Mouse (Mus musculus): ENCODE data around the gene Xaf1.
A peak's percentile ranks its signal among the peaks of the same experiment; 100 is the strongest.
"Not testable (repeated sequence)": the region's sequence is repeated elsewhere in the genome, so short reads cannot be mapped to it uniquely, and the experiment has no call there.

Gene Xaf1

DNA sequence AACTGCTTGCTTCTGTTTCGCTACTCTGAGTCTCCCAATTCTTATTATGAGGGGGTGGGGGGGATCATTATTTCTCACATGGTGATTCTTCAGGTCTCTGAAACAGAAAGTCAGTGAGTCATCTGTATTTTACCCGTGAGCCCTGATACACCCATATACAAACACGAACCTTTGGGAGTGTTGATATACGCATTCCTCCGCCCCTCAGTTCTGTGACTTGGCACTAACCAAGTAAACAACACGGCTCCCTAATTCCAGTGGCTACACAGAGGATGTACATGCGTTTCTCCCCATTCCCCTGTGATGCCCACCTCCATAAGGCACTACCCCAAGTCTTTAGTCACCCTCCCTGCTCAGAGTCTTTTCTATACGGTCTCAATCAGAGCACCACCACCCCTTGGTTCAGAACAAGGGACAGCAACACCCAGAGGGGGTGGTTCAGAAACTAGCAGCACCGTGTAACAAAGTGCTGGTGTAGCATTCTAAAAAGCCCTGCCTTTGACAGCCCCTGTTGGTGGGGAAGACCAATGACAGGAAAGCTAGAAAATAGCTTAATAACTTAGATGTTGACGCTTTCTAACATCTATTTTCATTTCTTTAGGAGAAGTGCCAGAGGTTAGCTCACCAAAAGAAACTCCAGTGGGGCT is 10.0 kb downstream of the Xaf1 start:
- DNase-seq (ENCODE audit: low read depth, low spot score) = peak; percentile 71

DNA sequence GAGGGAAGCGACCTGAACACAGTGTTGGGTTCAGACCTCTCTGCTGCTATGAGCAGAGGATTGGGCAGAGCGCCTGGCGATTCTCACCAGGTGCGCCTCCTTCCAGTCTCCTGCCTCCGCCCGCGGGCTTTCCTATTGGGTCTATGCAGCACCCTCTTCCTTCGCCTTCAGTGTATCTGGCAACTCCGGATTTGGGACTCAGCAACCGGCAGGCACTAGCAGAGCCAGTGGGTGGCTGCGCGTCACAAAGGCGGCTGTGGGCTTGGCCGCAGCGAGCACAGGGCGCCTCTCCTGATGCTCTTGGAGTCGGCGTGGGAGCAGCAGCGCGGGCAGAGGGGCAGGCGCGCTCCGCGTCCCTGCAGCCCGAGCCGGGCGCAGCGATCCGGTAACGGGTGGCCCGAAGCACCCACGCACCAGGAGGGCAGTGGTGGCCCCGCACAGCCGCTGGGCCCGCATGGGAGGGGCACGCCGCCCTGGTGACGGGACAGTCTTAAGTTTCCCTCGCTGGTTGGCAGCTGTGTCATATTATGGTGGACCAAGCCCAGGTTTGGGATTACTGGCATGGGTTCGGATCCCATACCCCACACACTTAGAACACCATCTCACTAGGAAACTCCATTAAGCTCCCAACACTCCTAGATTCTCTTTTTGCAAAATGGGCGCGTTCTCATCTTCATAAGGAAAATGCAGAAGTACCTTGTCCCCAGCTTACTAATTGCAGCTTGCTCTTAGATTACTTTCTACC is 12.9 kb downstream of the Xaf1 start, which contains the start of gene Fbxo39:
Gene Fbxo39 (plus strand): TSS at position 294 of the 745 bp plus-strand sequence.
- DNase-seq (ENCODE audit: low read depth, low spot score) = peak; percentile 57

DNA sequence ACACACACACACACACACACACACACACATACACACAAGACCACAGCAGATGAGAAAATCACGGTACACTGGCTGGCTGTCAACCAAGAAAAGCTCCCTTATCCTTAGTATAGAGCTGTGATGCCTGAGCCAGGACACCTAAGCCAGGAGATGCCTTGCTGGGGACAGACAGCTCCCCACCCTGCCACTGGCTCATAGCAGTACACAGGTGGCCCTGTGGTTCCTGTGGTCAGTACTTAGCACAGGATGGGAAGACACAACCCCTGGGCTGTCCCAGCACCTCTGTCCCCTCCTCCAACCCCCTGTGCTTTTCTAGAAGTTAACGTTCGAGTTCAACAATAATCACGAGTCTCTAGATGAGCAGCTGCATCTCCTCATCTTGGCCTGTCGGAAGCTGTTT is 16.6 kb downstream of the Xaf1 start:
- no peak for DNase-seq (ENCODE audit: low read depth, low spot score)

DNA sequence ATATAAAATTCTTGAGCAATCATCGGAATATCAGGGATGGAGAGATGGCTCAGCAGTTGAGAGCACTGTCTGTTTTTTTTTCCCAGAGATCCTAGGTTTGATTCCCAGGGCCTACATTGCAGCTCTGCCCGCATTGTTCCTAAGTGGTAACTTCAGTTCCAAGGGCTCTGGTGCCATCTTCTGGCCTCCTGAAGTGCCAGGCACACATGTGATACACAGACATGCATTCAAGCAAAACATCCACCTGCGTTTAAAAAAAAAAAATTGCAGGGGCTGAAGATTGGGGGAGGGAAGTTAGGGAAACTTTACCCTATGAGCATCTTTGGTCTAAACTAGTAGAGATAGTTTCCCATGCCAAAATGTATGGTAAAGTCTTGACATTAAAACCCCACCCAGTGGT is 23.0 kb downstream of the Xaf1 start:
- DNase-seq (ENCODE audit: low read depth, low spot score) = peak; percentile 65

DNA sequence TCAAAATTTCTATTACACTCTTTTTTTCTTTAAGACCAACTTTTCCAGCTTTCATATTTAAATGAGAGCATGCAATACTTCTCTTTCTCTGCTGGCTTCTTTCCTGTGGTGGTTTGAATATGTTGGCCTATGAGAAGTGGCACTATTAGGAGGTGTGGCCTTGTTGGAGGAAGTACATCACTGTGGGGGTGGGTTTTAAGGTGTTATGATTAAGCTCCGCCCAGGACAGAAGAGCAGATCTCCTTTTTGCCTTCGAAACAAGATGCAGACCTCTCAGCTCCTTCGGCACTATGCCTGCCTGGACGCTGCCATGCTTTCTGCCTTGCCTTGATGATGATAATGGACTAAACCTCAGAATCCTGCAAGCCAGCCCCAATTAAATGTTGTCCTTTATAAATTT is 24.3 kb downstream of the Xaf1 start:
- DNase-seq (ENCODE audit: low read depth, low spot score) = peak; percentile 70

DNA sequence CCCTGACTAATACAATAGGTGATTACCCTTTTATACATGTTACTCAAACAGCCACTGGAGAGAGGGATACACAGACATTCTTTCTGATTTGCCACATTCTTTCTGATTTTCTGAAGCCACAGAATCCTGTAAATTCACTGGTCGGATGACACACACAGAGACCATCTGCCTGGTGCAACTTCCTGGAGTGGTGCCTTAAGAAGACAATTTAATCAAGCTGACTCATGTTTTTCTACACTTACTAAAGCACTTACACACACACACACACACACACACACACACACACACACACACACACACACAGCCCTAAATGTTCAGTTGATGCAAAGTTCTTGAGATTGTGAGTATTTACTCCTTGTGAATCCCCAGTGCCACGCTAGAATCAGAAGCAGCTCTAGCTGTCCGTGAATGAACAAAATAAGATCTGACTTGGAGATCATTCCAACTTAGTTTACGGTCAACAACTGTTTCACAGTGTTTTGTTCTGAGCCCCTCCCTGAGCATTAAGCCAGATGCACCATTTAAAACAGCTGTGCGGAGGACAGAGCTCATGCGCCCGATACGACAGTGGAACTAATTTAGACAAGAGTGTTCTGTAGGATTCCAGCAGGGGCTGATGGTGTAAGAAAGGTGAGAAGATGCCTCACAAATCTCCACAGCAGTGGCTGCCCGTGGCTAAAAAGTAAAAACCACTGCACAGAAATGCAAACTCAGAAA is 31.7 kb downstream of the Xaf1 start:
- DNase-seq (ENCODE audit: low read depth, low spot score) = no peak

DNA sequence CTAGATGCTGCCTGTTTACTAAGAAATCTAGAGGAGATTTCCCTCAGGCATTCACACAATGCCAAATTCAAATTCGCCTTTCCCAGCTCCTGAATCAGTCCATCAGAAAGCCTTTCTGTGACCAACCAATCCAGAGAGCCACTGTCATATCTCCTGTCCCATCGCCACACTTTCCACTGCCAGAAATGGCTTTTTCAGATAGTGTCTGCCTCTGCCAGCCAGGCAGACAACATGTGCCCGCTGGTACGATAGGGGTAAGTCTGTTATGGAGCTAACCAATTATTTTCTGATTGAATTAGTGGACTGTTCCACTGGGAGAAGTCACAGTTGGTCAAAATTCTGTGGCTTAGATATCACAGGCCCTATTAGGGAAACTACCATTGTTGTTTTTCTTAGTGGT is 33.2 kb downstream of the Xaf1 start:
- no peak for DNase-seq (ENCODE audit: low read depth, low spot score)

DNA sequence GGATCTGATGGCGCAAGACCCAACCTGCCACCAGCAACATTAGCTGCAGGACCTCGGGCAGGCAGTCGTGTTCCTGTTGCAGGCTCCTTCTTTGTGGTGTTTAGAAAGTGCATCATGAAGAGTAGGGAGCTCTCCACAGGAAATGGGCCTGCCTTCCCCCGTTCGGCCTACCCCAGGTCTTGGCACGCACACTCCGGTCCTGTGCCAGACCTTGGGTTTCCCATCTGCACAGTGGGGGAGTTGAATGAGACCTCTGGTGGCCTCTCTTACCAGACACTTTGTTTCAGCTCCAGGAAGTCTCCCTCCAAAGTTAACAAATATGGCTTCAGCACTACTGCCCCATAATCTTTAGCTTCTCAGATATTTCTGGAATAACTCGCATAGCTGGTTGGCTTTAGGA is 35.3 kb downstream of the Xaf1 start:
- DNase-seq (ENCODE audit: low read depth, low spot score) = no peak

DNA sequence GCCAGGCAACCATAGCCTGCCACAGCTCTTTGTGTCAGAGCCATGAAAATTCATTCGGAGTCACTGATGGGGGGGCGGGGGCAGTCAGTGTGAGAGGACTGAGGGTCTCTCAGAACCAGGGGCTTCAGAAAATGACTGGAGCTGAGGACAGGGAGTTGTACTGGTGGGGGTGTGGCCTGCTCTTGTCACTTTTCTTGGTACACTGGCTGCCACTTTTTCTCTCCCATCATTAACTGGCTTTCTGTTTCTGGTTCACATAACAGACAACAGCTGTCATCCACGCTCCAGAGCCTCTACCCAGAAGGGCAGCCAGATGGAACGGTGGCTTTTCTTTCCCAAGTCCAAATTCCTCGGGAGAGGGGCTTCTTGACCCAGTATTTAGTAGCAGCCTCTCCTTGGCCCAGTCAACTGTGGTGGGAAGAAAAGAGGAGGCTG is 37.0 kb downstream of the Xaf1 start:
- DNase-seq (ENCODE audit: low read depth, low spot score) = no peak

DNA sequence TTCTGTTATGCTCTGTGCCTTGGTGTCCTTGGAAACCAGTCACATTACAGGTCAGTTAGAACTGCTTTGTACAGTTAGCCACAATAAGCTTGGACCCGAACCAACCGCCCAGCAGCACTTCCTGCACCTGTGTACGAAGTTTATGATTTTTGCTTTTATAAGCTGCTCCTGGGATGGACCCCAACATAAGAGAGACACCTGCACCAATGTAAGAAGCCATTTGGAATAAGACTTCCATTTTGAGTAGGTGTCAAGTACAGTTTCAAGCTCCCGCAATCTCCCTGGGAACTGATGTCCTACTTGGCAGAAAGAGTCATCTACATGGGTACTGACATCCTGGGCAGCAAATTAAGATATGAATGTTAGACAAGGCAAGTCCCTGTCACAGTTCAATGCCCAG is 38.3 kb downstream of the Xaf1 start:
- no peak for DNase-seq (ENCODE audit: low read depth, low spot score)

DNA sequence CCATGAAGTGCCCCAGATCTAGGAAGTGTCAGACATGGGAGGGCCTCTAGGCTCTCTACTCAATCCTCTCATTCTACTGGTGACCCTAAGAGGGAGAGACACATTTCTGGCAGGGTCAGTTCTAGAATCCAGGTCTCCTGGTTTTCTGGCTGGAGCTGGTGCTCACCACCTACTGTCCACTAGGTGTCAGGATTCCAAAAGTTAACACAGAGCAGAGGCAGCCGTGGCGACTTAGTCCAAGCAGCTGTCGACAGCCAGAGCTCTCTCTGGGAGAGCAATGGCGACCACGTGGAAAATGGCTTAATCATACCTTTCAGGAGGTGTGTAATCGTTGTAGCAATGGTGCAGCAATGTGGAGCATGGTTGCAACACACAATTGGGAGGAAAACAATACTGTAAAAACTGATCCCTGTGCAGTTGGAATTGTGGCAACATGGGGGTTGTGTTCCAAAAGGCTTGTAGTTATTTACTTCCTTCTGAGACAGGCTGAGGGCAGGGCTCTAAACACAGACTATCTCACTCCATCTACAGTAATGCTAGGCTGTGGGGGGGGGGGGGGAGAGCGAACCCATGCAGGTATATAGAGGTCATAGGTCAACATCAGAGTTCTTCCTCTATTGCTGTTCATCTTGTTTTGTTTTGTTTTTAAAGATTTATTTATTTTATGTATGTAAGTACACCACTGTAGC is 41.3 kb downstream of the Xaf1 start:
- peak; percentile 91 for DNase-seq (ENCODE audit: low read depth, low spot score)

DNA sequence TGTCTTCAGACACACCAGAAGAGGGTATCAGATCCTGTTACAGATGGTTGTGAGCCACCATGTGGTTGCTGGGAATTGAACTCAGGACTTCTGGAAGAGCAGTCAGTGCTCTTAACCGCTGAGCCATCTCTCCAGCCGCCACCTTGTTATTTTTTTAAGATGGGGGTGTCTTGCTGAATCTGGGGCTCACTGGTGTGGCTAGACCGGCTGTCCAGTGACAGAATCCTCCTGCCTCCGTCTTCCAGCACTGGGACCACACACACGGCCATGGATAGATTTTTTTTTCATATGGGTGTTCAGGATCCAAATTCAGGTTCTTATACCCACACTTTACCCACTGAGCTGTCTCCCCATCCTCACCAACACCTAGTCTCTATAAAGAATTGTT is 41.8 kb downstream of the Xaf1 start:
- not testable (repeated sequence) for DNase-seq (ENCODE audit: low read depth, low spot score)

DNA sequence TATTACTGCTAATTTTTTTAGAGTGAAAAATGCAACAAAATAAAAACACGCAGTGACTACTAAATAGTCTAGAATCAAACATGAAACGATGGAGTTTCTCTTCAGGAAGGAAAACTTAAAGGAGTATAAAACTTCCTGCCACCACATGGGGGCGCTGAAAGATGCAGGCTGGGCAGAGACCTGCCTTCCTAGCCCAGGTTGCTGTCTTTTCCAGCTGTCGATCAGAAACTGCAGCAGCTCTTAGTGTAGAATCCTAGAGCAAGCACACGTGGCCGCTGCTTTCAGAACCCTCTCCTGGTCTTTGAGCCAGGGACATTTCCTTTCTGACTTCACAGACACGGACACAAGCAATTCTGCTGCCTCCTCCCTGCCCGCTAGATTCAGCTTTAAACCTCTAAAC is 42.5 kb downstream of the Xaf1 start:
- peak; percentile 80 for DNase-seq (ENCODE audit: low read depth, low spot score)

DNA sequence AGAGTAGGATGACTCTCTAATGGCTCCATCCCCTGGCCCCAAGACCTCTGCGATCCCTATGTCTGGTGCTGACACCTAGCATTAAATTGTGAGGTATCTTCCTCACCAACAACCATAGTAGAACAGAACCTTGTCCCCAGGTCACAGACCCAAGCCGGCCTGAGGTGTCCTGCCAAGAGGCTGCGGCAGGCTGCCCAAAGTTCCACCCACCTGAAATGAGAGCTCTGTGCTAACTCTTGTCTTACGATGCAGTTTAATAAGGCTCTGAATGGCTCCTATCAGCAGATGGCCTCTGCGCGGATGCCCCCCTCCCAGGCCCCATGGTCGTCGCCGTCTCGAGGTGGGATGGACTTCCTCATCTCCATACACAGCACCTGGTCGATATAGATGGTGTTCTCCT is 43.1 kb downstream of the Xaf1 start:
- DNase-seq (ENCODE audit: low read depth, low spot score) = no peak

DNA sequence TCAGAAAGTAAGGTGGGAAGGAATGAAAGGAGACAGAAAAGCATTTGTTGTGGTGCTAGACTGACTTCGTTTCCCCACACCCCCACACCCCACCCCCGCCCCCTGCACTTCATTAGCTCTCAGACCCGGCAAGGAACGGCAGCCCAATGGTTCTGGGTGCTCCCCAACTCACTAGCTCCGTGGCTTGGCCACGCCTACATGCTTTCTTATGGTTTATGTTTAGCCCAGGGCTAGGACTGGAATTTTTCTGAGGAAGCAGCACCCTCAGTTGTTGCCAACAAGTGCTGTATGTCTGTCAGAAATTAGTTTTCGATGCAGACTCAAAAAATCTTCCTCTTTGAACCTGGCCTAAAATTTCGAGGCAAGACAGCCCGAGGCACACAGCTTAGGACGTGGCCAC is 47.1 kb downstream of the Xaf1 start:
- DNase-seq (ENCODE audit: low read depth, low spot score) = peak; percentile 24

DNA sequence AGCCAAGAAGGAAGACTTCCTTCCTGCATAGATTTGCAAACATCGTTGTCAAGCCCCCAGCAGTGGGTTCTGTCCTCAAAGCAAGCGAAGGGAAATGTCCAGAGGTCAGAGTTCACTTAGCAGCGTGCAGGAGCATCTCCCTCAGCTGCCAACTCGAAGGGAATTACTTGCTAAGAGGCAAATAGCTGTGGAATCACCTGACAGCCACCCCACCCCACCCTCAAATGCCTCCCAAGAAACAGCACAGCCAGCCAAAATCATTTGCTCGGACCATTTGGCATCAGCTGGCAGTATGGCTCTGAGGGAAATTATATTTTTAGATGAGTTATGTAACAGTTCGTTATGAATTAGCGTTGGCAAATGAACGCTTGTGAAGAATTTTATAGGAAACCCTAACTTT is 47.6 kb downstream of the Xaf1 start:
- peak; percentile 19 for DNase-seq (ENCODE audit: low read depth, low spot score)

DNA sequence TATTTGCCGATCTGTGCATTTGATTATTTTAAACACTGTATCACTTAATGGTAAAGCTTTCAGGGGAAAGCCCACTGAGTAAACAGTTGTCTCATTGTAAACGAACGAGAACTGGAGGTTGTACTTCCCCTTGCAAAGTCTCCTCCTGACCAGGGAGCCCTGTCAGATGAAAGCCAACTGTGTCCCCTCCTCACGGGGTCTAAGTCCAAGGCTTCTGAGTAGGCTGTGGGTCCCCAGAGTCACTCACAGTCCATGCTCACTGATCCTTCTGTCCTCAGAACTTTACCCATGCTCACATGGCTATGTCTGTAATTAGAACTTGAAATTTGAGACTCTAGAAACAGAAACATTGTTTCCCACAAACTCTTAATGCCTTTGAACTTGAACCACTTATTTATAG is 48.2 kb downstream of the Xaf1 start:
- no peak for DNase-seq (ENCODE audit: low read depth, low spot score)

DNA sequence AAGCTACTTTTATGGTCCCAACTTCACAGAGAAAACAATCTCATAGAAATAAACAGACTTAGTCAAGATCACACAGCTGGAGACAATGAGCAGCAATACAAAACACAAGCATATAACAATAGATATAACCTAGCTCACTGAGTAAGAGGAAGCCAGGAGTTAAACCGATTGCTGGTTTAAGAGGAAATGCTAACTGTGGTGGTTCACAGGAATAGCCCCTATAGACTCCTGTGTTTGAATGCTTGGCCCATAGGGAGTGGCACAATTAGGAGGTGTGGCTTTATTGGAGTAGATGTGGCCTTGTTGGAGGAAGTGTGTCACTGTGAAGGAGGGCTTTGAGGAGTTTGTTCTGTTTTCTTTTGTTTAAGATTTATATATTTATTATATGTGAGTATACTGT is 50.8 kb downstream of the Xaf1 start:
- DNase-seq (ENCODE audit: low read depth, low spot score) = peak; percentile 27

DNA sequence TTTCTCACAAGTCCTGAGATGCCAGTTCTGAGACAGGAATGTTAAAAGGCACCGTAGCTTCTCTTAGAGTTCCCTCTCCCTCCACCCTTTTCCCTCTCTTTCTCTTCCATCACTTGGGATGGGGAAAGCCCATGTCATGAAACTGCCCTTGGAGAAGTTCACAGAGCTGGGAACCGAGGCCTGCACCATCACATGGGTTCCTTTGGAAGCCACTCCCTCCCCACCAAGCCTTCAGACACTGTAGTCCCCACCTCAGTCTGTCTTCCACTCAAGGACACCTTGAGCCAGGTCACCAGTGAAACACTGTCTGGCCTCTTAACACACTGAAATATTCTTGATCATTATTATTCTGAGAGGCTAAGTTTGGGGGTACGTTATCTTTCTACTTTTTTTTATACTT is 51.8 kb downstream of the Xaf1 start:
- peak; percentile 45 for DNase-seq (ENCODE audit: low read depth, low spot score)

DNA sequence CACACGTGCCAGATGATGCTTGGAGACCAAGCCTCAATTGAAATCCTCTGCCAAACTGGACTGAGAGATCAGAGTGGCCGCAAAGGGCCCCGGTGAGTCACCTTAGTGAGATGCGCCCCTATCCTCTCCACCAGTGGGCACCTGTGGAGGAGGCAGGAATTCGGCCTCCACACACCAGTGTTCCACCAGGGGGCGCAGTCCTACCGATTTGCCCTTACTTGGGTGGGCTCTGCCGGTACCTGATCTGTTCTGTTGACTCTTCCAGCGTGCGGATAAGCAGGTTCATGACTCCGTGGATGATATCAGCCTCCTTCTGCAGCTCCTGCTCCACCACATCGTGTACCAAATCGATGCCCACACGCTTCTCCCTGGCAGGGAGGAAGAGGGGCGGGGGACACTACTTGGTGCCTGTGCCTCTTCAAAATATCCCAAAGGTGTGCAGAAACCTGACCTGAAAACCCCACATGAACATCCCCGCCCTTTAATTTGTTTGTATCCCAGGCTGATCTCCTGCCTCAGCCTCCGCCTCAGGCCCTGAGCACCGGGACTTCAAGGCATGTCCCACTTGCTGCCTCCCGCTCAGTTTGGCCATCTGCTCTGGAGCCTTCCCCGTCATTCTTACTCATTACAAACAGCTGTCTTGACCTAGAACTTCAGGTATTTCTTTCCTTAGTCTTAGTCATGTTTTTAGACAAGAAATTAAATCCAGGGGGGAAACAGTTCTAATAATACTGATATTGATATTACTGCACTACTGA is 53.7 kb downstream of the Xaf1 start:
- DNase-seq (ENCODE audit: low read depth, low spot score) = peak; percentile 87
